Mouse (Mus musculus): ENCODE results near the gene Nudt15.

Nudt15 gene

DNA sequence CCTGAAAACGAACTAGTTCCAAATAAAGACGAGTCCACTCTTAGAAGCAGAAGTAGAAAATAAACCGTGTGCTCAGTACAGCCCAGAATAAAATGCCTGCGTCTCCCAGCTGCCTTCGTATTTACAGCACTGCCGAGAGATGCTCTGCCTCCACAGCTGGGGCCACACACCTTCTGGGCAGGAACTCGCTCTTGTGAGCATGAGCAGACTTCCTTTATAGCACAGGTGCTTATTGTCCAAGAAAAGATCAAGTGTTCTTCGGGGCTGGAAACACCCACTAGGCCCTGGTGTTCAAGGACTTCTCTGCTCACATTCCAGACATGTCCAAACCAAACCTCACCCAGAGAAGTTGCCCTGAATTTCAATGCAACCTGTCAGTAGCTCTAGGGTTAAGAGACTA, 77.4 kb downstream of the Nudt15 start:
- no peak for DNase-seq (ENCODE audit: low read depth)

DNA sequence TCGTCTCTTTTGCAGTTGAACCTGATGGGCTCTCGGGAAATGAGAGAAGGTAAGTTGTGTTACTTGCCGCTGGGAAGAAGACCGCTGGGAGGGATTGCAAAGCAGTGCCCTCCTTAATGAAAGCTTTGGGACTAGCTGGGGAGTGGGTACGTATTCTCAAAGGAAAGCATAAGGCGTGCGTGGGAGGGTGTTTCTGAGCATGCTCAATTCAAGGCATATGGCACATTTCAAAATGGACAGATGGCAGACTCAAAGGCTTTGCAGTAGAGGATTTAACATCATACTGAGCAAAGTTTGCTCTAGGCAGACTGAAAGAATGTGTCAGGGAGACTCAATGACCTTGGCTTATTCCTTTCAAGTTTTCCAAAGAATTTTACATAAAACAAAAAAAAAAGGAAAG, 78.5 kb downstream of the Nudt15 start:
- no peak for DNase-seq (ENCODE audit: low read depth)
